Mouse (Mus musculus) heart, adult 18-20 months (tissue): Measurements from ENCODE around the gene Pqlc2. TPM values are rescaled to one million over a fixed set of nuclear protein-coding genes. Genes with fewer than 3 reads are reported as not detected.

Experiments
- DNase-seq, 2 experiments: peaks; one replicate each; pipeline ENCODE4 v3.0.0; 2021 to 2022; ENCODE audit warnings: mixed read lengths in 1 of 2
- long read RNA-seq, 2 experiments: library from polyadenylated mRNA; stranded (forward); transcript quantifications; one replicate each; pipeline ENCODE4 v2.0.0; 2021
- total RNA-seq, 2 experiments: library from RNA; stranded (reverse); gene quantifications; 2 replicates each; pipeline ENCODE4 v1.2.3; 2021

The Pqlc2 gene
- total RNA-seq, result 1 to 10 TPM; 5.0 to 5.8 TPM
- long read RNA-seq, experiment 1, transcript Pqlc2-201 (9 exons, 1,532 nt), result major isoform, 5 of 5 reads
- long read RNA-seq, experiment 1, partial matches to known transcripts, result 0 of 5 reads
- long read RNA-seq, experiment 1, other reads (novel, unspliced or antisense), result 0 of 5 reads
- long read RNA-seq, experiment 2, partial matches to known transcripts, result 1 of 1 reads
- long read RNA-seq, experiment 2, other reads (novel, unspliced or antisense), result 0 of 1 reads

DNA sequence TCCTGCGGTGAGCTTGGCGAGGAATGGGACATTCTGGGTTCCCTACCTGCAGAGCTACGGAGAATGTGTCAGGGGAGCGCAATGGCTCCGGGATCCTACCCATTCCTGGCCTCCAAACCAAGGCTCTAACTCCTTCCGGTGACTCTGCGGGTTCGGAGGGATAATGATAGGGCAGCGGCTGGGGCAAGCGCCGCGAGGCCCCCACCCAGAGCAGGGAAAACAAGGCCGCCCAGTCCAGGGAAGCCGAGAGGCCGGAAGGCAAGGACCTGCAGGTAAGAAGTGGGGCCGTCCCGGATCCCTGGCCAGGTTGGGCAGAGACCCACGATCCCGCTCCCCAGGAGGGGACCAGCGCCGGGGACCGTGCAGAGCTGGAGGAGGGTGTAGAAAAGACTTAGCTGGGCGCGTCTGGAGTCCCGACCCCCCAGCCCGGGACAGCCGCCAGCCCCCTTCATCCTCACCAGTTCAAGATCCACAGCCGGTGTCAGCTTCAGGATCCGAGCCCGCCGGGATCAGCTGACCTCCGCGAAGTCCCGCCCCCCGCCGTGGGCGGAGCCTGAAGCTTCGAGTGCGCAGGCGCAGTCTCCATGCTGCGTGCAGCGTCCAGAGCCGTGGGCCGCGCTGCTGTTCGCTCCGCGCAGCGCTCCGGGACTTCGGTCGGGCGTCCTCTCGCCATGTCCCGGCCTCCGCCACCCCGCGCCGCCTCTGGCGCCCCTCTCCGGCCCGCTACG lies at the start of gene Pqlc2, which contains the start of gene Akr7a5:
Gene Pqlc2 (minus strand): TSS at position 538 of the 728 bp plus-strand sequence.
Gene Akr7a5 (plus strand): TSS at position 574 of the 728 bp plus-strand sequence.
- DNase-seq, result peak; percentile 97 to 100

DNA sequence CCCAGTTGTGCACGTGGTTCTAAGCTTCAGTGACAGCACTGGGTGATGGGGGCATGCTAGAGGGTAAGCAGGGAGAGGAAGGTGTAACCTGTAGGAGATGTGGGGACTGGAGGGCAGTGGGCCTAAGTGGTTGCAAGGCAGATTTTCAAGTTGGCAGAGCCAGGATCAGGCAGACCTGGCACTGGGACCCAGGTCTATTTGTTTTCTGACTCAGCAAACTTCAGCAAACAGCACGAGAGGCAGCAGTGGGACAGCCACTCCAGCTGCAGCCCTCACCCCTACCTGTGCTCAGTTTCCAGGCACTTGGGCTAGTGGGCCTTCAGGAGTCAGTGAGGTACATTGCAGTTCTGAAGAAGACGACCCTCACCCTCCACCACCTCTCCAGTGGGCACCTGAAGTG lies 46.7 kb upstream of the Pqlc2 start:
- no peak for DNase-seq

DNA sequence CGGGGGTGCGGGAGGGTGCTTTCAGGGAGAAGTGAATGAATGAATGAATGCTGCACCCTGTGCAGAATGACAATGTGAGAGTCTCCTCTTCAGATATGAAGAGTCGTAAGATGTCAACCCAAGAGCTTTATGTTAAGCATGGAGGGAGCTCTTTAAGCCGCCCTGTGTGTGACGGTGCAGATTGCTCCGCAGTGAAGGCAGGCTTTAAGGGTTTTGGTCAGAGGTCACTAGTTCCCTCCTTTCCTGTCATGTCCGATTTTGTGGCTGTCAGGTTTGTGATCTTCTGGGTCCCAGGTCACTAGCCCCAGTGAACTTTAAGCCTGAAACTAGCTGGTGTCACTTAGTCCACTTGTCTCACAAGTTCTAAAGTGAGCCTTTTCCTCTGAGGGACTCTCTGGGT lies 42.3 kb upstream of the Pqlc2 start:
- DNase-seq, result no peak

DNA sequence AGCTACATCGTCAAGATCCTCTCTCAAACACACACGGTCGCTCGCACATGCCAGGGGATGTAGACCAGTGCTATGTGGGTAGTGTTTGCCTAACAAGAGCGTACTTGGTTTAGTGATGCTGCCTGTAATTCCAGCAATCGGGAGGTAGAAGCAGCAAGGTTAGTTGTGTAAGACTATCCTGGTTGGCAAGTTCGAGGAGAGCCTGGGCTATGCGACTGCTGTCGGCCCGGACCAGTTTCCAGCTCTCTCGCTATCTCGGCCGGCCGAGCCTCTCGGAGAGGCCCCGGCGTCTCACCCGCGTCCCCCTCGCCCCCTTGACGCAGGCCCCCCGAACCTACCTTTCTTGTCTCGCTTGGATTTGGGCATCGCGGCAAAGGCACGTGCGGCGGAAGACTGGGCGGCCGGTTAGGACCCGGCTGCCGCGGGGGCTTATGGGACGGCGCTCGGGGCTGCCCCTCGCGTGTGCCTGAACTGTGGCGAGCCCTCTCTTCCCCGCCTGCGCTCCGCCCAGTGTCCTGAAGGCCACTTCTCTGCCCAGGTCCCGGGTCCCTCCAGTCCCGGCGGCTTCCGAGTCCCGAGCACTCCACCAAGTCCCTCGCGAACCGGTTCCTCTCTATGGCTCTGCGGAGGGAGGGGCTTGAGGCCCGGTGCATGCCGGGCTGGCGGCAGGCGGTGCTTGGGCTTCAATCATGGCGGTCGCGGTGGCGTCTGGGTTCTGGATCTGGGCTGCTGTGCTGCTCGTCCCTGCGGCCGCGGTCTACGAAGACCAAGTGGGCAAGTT lies 41.6 kb upstream of the Pqlc2 start, which contains the start of the genes Mrto4, Emc1 and Ubr4:
Gene Mrto4 (minus strand): TSS at position 646 of the 781 bp plus-strand sequence.
Gene Emc1 (plus strand): TSS at position 657 of the 781 bp plus-strand sequence.
Gene Ubr4 (plus strand): TSS at position 679 of the 781 bp plus-strand sequence.
- DNase-seq, result peak; percentile 89 to 91

DNA sequence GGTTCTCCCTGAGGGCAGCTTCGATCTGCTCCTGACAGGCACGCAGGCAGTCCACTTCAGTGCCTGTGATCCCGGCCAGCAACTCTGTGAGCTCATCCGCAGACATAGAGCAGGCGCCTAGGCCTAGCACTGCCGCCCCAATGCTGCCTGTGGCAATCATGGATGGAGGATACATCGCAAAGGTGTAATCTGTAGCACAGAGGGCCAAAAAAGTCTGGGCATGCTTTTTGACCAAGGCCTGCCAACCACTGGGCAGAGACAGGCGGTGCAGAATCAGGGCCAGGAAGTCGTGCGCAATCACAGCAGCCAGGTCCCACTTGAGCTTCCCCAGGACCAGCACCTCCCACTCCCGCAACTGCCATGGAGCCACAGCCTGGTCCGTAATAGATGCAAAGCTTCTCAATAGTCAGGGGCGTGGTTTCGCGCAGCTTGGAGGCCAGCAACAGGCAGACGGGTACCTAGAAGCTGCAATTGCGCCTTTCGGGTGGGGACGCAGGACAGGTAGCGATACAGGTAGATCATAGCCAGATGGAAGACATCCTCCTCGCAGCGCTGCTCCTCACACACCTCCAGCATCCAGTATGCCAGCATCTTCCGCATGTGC lies 35.0 kb upstream of the Pqlc2 start:
- peak in 1 of 2 experiments; percentile 8 for DNase-seq

DNA sequence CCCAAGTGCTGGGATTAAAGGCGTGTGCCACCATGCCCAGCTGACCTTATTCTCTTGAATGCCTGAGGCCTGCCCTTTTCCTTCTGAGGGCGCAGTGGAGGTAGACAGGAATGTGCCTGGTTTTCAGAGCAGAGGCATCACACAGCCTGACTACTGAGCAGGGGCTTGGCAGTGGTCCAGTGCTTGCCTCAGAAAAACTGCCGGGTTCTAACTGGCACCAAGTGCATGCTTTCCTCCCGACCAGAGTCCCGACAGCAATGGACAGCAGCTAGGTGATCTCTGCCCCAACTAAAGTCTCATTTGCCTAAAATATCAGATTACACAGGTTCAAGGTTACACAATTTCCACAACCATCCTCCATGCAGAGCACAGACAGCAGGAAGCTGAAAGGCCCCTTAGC lies 33.2 kb upstream of the Pqlc2 start:
- DNase-seq, result no peak

DNA sequence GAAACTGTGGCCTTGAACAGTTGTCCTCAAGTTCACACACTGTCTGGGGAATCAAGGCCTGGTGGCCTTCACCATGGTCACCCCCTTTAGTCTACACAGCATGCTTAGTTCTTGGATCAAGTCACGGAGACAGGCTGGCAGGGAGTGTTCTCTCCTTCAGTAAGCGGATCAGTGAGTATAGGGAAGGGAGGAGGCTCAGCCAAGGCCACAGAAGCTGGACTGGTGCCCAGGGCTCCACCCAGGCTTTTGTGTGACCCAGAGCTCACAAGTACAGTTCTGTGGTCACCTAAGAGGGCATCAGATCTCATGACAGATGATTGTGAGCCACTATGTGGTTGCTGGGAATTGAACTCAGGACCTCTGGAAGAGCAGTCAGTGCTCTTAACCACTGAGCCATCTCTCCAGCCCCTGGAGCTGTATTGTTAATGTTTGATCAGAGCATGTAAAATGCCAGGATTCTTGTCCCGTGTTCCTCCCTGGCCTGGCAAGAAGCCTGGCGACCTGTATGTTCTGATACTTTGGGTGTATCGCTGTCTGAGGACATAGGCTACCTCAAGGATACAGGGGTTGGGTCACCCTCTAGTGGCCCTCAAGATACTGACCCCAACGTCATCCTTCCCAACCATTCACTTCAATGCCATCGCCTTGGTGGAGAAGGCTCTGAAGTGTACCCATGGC lies 31.2 kb upstream of the Pqlc2 start:
- DNase-seq, result no peak

DNA sequence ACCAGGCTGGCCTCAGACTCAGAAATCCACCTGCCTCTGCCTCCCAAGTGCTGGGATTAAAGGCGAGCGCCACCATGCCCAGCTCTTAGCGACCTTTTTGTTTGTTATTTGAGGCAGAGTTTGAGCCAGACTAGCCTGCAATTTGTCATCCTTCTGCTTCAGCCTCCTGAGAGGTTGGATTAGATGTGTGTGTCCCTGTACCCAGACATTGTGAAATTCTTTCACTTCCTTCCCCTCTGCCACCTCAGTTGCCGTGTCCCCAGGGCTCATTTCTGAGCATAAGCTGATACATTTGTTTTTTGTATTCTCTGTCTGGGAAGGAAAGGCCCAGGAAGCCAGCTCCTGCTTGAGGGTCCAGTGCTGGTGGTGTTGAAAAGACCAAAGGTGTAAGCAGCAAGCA lies 30.3 kb upstream of the Pqlc2 start:
- no peak for DNase-seq

DNA sequence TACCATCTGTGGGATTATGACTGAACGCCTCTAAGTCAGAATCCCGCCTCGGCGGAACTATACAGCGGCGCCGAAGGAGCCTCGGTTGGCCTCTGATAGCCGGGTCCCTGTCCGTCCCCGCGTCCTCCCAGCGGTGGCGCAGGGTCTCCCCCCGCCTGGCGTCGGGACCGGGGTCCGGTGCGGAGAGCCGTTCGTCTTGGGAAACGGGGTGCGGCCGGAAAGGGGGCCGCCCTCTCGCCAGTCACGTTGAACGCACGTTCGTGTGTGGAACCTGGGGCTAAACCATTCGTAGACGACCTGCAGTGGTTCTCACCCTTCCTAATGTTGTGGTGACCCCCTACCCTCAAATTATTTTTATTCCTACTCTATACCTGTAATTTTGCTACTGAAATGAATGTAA lies 27.6 kb upstream of the Pqlc2 start:
- no peak for DNase-seq

DNA sequence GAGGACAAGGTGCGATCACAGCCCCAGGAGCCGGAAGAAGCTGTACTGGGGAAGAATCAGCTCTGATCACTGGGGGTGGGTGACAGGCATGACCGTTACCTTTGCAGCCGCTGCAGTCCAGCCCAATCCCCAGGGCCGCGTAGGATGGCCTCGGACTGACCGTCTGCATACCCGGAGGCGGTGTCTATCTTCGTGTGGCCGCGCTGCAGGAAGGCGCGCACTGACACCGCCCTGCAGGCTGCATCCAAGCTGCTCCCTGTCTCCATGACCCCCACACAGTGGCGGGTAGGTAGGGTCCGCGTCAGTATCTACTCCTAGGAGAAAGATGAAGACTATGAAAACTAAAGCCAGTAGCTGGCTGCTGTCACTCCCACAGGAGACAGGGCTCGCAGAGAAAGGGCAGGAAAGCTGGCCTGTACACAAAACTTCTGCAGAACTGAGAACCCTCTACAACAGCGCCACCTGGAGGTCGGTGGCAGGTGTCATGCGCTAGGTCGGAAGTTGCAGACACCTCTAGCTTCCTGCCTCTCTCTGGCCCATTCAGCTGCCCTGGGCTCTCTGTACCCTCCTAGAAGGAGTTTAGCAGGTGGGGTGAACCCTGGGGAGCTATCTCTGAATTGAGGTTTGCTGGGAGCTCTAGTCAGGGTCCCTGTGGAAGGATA lies 26.4 kb upstream of the Pqlc2 start:
- DNase-seq, result peak; percentile 75 to 89

DNA sequence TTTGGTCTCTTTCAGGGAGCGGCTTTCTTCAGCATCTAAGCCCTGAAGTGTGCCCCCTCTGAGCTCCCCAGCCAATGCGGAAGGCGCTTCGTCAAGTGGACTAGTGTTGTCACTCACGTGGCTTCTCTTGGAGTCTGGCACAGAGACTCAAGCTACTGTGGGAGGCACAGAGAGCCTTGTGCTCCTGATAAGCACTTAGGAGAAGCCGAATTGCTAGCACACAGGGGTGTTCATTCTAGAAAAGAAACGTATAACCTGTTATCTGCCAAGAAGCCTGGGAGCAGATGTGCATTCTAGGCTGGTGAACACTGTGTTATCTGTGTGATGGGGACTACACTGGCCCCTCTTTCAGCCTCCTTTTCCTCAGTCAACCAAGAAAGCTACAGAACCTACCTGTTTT lies 25.0 kb upstream of the Pqlc2 start:
- DNase-seq, result no peak

DNA sequence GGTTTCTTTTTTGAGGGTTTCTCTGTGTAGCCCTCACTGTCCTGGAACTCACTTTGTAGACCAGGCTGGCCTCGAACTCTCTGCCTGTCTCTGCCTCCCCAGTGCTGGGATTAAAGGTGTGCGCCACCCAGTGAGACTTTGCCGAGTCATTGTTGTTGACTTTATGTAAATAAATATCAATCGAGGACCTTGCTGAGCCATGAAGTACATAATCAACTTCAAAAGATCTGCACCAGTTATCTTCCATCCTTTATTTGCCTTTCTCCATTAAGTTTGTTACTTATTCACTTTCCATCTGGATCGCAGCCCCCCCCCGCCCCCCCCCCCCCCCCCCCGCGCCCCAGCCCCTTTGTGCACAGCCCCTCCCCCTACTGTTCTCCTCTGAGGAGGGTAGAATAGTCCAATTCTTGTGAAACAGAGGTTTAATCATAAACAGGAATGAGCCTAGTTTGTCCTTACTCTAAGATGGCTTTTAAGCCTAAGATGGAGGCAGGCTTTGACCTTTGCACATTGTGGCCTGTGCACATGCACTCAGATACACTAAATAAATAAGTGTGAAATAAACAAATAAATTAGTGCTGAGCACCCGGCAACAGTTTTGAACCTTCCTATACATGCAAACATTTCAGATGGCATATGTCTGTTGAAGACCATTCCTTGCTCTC lies 24.3 kb upstream of the Pqlc2 start:
- DNase-seq, result no peak

DNA sequence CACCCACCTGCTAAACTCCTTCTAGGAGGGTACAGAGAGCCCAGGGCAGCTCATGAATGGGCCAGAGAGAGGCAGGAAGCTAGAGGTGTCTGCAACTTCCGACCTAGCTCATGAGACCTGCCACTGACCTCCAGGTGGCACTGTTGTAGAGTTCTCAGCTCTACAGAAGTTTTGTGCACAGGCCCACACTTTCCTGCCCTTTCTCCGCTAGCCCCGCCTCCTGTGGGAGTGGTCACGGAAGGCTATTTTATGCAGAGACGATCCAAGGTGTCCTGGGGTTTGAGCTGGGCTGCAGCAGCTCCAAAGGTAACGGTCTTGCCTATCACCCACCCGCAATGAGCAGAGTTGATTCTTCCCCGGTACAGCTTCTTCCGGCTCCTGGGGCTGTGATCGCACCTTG lies 20.1 kb upstream of the Pqlc2 start:
- DNase-seq, result peak; percentile 77 to 79

DNA sequence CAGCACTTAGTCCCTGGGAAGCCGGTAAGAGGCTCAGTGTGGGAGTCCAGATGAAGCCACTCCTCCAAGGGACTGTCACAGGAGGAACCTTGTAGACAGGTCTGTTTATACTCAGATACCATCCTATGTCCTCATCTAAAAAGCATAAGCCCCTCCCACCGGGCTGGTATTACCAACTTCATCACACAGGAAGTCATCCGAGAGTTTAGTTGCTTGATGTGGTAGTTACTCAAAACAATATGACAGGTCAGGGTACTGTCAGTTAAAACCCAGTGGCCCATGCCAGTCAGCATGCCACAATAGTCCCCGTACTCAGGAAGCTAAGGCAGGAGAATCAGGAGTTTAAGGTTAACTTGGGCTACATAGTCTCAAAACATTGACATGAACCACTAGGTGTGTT lies 9.2 kb upstream of the Pqlc2 start:
- no peak for DNase-seq

DNA sequence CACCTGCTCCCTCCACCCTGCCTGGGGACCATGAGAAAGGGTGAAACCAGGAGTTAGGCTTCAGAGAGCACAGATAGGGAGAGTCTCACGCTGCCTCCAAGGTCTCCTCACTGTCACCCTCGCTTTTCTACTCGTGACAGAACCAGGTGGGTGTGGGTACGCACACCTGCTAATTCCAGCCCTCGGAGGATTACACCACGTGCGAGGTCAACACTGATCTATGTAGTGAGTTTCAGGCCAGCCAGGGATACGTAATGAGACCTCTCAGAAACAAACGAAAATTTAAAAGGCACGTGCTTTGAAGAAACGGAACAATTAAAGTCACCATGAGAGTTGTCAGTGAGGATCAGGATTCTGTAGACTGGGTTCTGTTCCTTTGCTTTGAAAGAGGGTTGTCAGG lies 7.9 kb upstream of the Pqlc2 start:
- DNase-seq, result no peak

DNA sequence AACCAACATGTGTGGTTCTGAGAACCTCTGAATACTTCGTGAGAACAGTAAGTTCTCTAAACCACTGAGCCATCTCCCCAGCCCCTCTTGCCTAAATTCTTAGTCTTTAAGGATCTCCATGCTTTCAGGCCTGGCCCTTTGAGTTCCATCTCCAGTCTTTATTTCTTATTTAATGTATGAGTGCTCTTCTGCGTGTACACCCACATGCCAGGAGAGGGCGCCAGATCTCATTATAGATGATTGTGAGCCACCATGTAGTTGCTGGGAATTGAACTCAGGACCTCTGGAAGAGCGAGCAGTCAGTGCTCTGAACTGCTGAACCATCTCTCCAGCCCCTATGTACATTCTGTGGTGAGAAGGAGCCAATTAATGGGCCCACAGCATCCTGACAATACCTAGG lies 2.1 kb upstream of the Pqlc2 start:
- peak in 1 of 2 experiments; percentile 64 for DNase-seq

DNA sequence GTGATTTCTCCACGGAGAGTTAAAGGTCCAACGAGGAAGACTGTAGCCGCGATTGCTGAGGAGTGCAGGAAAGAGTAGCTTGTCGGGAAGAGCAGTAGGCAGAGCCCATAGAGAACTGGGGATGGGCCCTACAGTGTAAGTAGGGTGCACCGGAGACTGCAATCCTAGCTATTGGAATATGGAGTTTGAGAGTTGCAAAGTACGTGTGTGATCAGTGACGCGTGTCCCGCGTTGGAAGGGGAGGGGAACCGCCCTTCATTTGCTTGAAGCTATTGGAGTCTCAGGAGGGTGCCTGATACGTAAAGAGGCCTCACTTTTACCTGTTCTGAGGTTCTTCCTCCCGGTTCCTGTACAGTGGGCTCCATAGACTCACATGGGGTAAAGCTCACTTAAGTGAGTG lies 1.2 kb upstream of the Pqlc2 start:
- no peak for DNase-seq

DNA sequence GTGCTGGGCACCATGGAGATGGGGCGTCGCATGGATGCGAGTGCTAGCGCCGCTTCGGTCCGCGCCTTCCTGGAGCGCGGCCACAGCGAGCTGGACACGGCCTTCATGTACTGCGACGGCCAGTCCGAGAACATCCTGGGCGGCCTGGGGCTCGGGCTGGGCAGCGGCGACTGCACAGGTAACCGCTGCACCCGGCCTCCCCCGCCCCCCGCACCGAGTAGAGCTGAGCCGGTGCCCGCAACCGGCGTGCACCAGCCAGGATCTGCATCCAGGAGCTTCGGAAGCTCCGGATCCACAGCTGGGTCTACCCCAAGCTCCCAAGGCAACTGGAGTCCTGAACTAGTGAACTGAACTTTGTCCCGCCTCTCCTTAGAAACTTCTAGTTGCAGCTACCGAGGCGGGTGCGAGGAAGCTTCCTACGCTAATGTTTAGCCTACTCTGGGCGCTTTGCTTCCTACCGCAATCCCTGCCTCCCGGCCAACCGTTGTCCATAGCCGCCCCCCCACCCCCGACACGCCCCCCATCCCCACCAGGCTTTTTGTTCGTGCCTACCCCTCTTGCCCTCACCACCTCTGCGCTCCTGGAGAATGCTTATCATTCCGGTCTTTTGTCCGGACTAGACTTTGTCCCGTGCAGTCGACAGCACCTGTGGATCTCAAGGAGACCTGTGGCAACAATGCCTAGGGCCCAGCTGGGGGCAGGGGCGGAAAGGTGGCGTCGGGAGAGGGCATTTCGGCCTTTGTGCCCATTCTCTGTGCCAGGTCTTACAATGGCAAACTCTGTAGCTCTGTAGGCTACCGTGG lies 592 bp upstream of the Pqlc2 start:
- no peak for DNase-seq

DNA sequence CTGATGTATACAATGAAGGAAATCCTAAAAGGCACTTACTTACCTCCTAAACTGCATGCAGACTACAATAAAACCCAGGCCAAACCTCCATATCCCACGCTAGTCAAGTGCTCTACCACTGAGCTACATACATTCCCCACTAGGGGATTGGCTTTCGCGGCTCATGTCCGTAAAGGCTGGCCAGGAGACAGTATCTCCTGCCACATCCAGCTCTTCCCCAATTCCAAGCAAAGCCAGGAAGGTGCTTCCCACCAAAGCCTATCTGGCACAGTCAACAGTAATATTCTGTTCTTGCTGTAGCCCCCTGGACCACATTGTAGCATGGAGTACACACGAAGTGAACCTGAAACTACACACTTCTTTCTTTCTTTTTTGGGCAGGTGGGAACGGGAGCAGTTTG lies 857 bp downstream of the Pqlc2 start:
- DNase-seq, result no peak

DNA sequence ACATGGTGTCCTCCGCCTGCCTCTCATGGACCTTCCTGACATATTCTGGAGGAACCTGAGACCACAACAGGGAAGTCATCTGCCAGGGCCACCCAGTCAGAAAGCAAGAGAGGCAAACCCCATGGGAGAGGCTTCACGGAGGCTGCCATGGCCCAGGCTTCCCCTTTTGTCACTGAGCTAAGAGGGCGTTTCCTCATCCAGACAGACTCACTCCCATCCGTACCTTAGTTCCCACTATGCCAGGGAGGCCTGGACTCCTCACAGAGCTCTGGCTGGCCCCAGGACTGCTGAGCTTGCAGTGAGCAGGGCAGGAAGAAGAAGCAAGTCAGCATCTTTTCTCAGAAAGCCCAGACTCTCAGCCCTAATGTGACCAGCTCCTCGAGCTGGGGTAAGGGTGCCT lies 2.6 kb downstream of the Pqlc2 start:
- DNase-seq, result peak in 1 of 2 experiments; percentile 69
